Mouse (Mus musculus): ENCODE measurements at regions not wholly inside any gene's neighbourhood (a gene's known extent, or its start where the extent isn't known, plus 50 kb on each side); places are given as distances from the start of the nearest gene placed in this dataset.

DNA sequence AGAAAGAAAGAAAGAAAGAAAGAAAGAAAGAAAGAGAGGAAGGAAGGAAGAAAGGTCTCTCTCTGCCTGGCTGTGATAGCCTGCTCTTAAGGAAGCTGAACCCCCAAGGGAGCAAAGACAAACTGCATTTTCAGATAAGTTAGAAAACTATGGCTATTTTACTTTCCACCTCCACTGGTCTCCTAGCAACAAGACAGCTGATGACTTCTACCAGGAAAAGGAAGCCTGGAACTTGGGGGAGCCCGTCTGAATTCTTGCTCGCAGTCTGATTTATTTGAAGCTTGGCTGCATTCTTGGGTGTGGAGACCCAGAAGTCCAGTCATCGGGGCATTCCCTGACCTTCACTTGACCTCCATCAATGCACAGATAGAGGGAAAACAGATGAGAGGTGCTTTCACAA is 1406.1 kb upstream of the A1bg start (continued):
- TF ChIP-seq USF2 (IDR thresholded peaks at IDR 0.05; ENCODE audit: borderline replicate concordance in 1 of 2, insufficient read depth in 1 of 2, low read depth in 1 of 2, low read length in 2 of 2) (no peak), RCOR1 (IDR thresholded peaks at IDR 0.05; ENCODE audit: low read depth, low read length) (peak; percentile 6; the same call in 1 of the 2 replicates), ZMIZ1 (IDR thresholded peaks at IDR 0.05; ENCODE audit: low read depth, low read length) (no peak), JUND (IDR thresholded peaks at IDR 0.05; ENCODE audit: low read depth, low read length) (no peak), SMC3 (IDR thresholded peaks at IDR 0.05; ENCODE audit: low read depth, low read length) (peak; percentile 23), MAFK (IDR thresholded peaks at IDR 0.05; ENCODE audit: borderline replicate concordance, low read depth, low read length) (no peak), MAX (IDR thresholded peaks at IDR 0.05; ENCODE audit: low read length) (no peak), SIN3A (IDR thresholded peaks at IDR 0.05; ENCODE audit: low read length) (peak; percentile 83), TBP (IDR thresholded peaks at IDR 0.05; ENCODE audit: low read depth, low read length) (no peak), EP300 (IDR thresholded peaks at IDR 0.05; ENCODE audit: low read depth in 1 of 2, low read length in 2 of 2) (peak in 1 of 2 experiments; percentile 33; a peak in 2 of 4 replicates), ZNF384 (IDR thresholded peaks at IDR 0.05; ENCODE audit: low read depth, low read length) (no peak), NELFE (IDR thresholded peaks at IDR 0.05; ENCODE audit: low read depth, low read length) (no peak), POLR2AphosphoS2 (IDR thresholded peaks at IDR 0.05; ENCODE audit: low read length) (no peak), GABPA (IDR thresholded peaks at IDR 0.05; ENCODE audit: low read depth, low read length) (no peak), ETS1 (IDR thresholded peaks at IDR 0.05; ENCODE audit: low read depth, low read length) (peak; percentile 10)

- Histone ChIP-seq H3K4me1 (ENCODE audit: control insufficient read depth in 1 of 2, insufficient read depth in 2 of 2, low read length in 2 of 2) (peaks cover 19 to 42% of the 10 kb centered on the region in 2 experiments; a peak in 3 of 4 replicates), H3K4me3 (ENCODE audit: control insufficient read depth in 1 of 2, insufficient read depth in 1 of 2, low read depth in 2 of 2, low read length in 2 of 2) (peak overlapping the region; percentile 44 to 60), H3K9me3 (replicated peaks; ENCODE audit: insufficient read depth, low read length) (no peaks in the 10 kb centered on the region), H3K9ac (ENCODE audit: control insufficient read depth, low read depth, low read length, poor library complexity, severe bottlenecking) (peak overlapping the region; percentile 65), H3K79me2 (ENCODE audit: control insufficient read depth, insufficient read depth, low read length, poor library complexity) (no peaks in the 10 kb centered on the region; the same call in 1 of the 2 replicates), H3K27ac (ENCODE audit: control insufficient read depth, low read depth, low read length) (peak overlapping the region; percentile 98), H3K27me3 (ENCODE audit: control insufficient read depth in 1 of 2, insufficient read depth in 2 of 2, low read length in 2 of 2) (no peaks in the 10 kb centered on the region; a peak in 1 of 4 replicates), H3K36me3 (ENCODE audit: control insufficient read depth in 1 of 2, insufficient read depth in 2 of 2, low read length in 2 of 2) (peaks cover 0 to 47% of the 10 kb centered on the region in 2 experiments; a peak in 2 of 4 replicates)
- DNase-seq (ENCODE audit: low read depth, low spot score), result peak; percentile 90
- TF ChIP-seq MEF2A (IDR thresholded peaks at IDR 0.05; ENCODE audit: extremely low read depth, insufficient replicate concordance, low read depth, low read length, poor library complexity, severe bottlenecking) (peak; percentile 20; the same call in 1 of the 2 replicates), SIN3A (IDR thresholded peaks at IDR 0.05; ENCODE audit: low read length) (peak; percentile 94), POLR2A (IDR thresholded peaks at IDR 0.05; ENCODE audit: control insufficient read depth in 1 of 2, insufficient read depth in 1 of 2, low read depth in 1 of 2, low read length in 2 of 2, poor library complexity in 1 of 2) (peak in 1 of 2 experiments; percentile 31; a peak in 1 of 4 replicates), CHD1 (IDR thresholded peaks at IDR 0.05; ENCODE audit: low read depth, low read length) (no peak), CHD2 (IDR thresholded peaks at IDR 0.05; ENCODE audit: low read length) (no peak; the same call in 1 of the 2 replicates), TCF12 (IDR thresholded peaks at IDR 0.05; ENCODE audit: low read depth, low read length) (peak; percentile 81; the same call in 1 of the 2 replicates), ZMIZ1 (IDR thresholded peaks at IDR 0.05; ENCODE audit: low read depth, low read length) (no peak), MXI1 (IDR thresholded peaks at IDR 0.05; ENCODE audit: low read depth, low read length) (peak; percentile 75; the same call in 1 of the 2 replicates), POLR2AphosphoS2 (IDR thresholded peaks at IDR 0.05; ENCODE audit: low read length) (no peak; the same call in 1 of the 2 replicates), MAFK (IDR thresholded peaks at IDR 0.05; ENCODE audit: borderline replicate concordance, low read depth, low read length) (peak; percentile 92), MYC (IDR thresholded peaks at IDR 0.05; ENCODE audit: low read depth, low read length) (peak; percentile 62; the same call in 1 of the 2 replicates), ZKSCAN1 (IDR thresholded peaks at IDR 0.05; ENCODE audit: low read depth, low read length) (no peak), KAT2A (conservative IDR thresholded peaks at IDR 0.05; ENCODE audit: low read depth, low read length) (peak; percentile 63), JUND (IDR thresholded peaks at IDR 0.05; ENCODE audit: low read depth, low read length) (peak; percentile 78; the same call in 1 of the 2 replicates), ZC3H11A (IDR thresholded peaks at IDR 0.05; ENCODE audit: low read depth, low read length) (no peak), RAD21 (IDR thresholded peaks at IDR 0.05; ENCODE audit: low read depth, low read length) (no peak), MYB (IDR thresholded peaks at IDR 0.05; ENCODE audit: low read depth, low read length) (no peak), GATA1 (IDR thresholded peaks at IDR 0.05; ENCODE audit: low read depth, low read length) (peak; percentile 84), TBP (IDR thresholded peaks at IDR 0.05; ENCODE audit: low read depth, low read length) (peak; percentile 12; the same call in 1 of the 2 replicates), ELF1 (IDR thresholded peaks at IDR 0.05; ENCODE audit: low read depth, low read length) (no peak), MAX (IDR thresholded peaks at IDR 0.05; ENCODE audit: low read length) (peak; percentile 57; the same call in 1 of the 2 replicates), SMC3 (IDR thresholded peaks at IDR 0.05; ENCODE audit: low read depth, low read length) (no peak), HCFC1 (IDR thresholded peaks at IDR 0.05; ENCODE audit: low read depth, low read length) (no peak; the same call in 1 of the 2 replicates), POLR2AphosphoS5 (IDR thresholded peaks at IDR 0.05; ENCODE audit: borderline replicate concordance, low read depth, low read length) (no peak), RCOR1 (IDR thresholded peaks at IDR 0.05; ENCODE audit: low read depth, low read length) (peak; percentile 83), USF2 (IDR thresholded peaks at IDR 0.05; ENCODE audit: borderline replicate concordance in 1 of 2, insufficient read depth in 1 of 2, low read depth in 1 of 2, low read length in 2 of 2) (no peak), CTCF (IDR thresholded peaks at IDR 0.05 in 2 of 3, conservative IDR thresholded peaks at IDR 0.05 in 1 of 3; ENCODE audit: control insufficient read depth in 1 of 3, insufficient read depth in 1 of 3, low read depth in 2 of 3, low read length in 3 of 3, poor library complexity in 1 of 3, severe bottlenecking in 1 of 3) (no peak)
Measured at GRCm38 (mm10) chr15:62328305-62328881, 1405.6 kb upstream of the A1bg start.
